Mouse (Mus musculus) left cerebral cortex, adult 9 months (tissue): ENCODE data around the gene Poglut1.
A peak's percentile ranks its signal among the peaks of the same experiment; 100 is the strongest.

Experiments
- DNase-seq, 2 experiments: peaks; one replicate each; pipeline ENCODE4 v3.0.0; 2022; ENCODE audit warnings: low spot score in 2 of 2

Gene Poglut1

DNA sequence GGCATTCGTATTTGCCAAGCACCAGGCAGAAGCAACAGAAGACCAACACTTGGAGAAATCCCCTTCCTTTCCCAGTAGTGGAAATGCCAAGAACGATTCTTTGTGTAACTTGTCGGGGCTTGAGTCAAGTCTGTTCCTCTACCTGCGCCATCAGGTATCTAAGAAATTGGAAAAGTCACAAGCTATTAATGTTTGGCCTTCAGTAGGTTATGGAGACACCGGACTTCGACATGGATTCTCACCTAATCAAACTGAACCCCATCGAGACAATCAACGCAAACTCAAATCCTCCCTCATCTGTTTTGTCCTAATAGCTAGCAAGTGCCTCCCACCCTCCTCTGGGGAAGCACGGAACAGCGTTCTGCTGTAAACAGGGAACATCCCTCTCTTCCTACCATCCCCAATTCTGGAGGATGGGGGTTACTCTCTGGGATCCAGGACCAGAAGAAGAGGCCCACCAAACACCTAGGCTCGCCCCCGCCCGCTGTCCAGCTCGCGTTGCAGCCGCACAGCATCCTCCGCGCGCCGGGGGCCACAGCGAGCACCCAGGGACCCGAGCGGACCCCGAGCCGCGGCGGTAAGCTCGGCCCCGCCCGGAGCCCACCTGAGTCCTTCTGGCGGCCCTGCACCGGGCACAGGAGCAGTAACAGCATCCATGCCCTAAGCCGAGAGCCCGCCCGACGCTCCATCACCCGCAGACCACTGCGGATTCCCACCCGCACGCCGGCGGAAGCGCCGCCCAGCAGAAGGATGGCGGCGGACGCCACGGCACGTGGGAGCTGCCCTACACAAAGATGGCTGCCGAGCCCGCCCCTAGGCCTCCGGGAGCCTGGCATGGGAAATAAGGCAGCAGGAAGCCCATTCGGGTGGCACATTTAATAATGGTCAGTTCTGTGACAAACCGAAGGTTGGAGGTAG is at the start of gene Poglut1:
Gene Poglut1, minus strand, starts transcription at position 780 of the 918 bp plus-strand sequence.
- DNase-seq, result peak in 1 of 2 experiments; percentile 81

GRCm38 (mm10) chr16:38598986-38599680 is 49.1 kb upstream of the Poglut1 start:
- no peak for DNase-seq

- no peak for DNase-seq
Measured at GRCm38 (mm10) chr16:38596651-38597050, 46.6 kb upstream of the Poglut1 start.

GRCm38 (mm10) chr16:38596099-38596498 is 46.0 kb upstream of the Poglut1 start:
- DNase-seq, result no peak

DNA sequence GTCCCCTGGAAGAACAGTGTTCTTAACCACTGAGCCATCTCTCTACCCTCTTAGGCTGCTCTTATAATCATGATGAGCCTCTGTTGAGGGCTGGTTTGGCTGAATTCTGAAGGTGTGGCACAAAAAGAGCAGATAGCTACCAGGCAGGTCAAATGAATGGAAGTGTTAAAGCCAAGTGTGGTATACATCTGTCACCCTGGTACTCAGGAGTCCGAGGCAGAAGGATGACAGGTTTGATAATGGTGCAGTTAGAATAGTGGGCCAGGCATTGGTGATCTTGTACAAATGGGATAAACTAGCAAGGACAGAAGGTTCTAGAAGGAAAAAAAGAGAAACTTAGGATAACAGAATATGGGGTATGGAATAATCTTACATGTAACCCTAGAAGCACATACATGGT is 44.4 kb upstream of the Poglut1 start:
- DNase-seq, result no peak

DNA sequence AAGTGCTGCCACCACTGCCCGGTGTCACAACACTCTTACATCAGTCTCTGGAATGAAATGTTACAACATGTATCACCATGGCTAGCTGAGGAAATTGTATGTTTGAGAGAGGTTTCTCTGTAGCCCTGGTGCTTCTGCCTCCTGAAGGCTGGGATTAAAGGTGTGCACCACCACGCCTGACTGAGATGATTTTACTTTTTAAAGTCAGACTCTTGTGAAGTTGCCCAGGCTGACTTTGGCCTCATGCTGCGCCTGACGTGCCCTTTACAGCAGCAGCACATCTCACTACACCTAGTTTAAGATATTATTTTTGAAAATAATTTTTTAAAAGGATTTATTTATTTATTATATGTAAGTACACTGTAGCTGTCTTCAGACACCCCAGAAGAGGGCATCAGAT is 42.9 kb upstream of the Poglut1 start:
- no peak for DNase-seq

GRCm38 (mm10) chr16:38592026-38592678 is 42.1 kb upstream of the Poglut1 start:
- DNase-seq, result no peak

- DNase-seq, result no peak
Measured at GRCm38 (mm10) chr16:38591506-38591905, 41.4 kb upstream of the Poglut1 start.

DNA sequence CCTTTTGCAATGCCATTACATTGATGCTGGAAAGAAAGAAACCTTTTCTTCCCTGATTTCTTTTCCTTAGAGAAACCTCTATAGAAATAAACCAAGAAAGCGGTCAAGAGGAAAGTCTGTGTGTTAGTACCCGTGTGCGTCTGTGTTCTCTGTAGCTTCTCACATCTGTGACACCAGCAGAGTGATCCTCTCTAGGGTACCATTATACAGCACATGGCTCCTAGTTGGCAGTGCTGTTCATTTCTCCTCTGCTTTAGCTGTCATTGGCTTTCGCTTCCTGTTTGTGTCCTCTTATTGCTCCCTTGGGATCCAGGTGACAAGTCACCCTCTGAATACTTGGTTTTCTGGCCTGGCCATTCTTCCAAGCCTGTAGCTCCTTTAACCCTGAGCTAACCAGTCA is 37.5 kb upstream of the Poglut1 start:
- DNase-seq, result no peak

DNA sequence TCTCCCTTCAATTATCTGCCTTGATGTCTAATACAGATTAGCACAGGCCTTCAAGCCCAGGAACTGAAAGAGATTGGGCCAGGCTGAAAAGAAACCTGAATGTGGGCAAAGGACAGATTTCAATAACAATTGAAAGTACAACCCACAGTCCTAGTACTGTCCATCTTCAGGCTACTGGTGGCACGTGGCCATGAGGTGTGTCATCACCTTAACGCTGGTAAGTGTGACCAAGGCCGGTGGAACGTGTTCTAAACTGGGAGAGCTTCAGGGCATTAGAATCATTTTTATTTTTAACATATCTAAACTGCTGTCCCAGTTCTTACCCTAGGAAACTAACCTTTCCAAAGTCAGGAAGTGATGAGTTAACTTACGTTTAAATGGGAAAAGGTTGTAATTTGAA is 37.1 kb upstream of the Poglut1 start:
- DNase-seq, result no peak

DNA sequence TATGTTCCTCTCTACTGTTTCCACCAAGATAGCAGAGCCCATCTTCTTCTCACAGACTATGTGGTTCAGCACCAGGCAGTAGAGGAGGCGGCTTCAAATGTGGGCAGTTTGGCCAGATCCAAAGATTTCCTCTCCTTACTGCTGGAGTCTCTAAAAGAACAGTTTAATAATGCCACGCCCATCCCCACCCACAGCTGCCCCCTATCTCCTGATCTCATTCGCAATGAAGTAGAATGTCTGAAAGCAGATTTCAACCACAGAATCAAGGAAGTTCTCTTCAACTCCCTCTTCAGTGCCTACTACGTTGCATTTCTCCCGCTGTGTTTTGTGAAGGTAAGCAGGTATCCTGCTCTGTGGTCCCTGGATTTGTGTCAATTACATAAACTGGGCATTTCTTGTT is 35.1 kb upstream of the Poglut1 start:
- DNase-seq, result no peak

DNA sequence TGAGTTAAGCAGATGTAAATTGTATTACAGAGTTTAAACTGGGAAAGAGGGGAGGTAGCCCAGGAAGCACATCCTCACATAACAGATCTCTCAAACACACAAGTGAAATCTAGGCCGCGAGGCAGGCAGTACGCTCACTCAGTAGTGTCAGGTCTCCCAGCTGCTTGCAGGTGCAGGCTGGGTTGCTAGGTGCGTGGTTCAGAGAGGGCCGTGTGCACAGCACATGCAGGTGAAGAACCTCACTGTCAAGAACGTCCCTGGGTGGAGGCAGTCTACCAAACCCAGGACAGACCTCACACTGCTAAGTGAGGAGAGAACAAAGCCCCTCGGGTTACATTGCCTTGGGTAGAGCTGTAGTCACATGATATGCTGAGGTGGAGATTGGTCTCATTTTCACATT is 34.7 kb upstream of the Poglut1 start:
- no peak for DNase-seq

DNA sequence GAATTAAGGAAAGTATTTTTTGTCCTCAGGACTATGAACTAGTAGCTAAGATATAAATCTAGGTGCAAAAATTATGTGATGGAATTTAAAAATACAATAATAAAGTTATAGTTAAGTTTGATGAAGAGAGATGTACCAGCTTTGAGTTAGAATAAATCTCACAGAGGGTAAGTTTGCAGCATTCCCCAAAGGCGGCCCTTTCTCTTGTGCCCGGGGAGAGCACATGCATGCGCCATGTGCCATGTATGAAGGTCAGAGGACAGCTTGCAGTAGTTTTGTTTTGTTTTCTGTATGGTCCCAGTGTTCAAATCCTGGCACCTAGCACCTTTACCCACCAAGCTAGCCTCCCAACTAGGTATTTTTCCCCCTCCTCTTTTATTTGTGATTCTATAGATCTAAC is 21.4 kb upstream of the Poglut1 start:
- no peak for DNase-seq

- peak in 1 of 2 experiments; percentile 39 for DNase-seq
Measured at GRCm38 (mm10) chr16:38568192-38568591, 18.1 kb upstream of the Poglut1 start.

DNA sequence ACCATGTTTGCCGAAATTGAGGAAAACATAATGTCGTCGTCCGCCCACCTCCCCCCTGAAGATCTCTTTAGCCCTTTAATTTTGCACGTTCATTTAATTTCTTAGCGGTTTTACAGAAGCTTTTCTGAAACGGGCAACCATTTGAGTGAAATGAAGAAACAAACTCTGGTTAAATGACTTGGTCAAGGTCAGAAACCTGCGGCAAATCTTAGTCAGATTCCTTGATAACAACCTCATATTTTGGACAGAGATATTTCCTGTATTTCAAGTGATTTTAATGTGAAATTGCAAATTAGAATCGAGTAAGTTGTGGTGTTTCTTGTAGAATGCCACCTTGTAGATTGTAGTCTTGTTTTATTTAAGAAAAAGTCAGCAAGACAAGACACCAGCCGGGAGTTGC is 13.5 kb upstream of the Poglut1 start:
- DNase-seq, result no peak

DNA sequence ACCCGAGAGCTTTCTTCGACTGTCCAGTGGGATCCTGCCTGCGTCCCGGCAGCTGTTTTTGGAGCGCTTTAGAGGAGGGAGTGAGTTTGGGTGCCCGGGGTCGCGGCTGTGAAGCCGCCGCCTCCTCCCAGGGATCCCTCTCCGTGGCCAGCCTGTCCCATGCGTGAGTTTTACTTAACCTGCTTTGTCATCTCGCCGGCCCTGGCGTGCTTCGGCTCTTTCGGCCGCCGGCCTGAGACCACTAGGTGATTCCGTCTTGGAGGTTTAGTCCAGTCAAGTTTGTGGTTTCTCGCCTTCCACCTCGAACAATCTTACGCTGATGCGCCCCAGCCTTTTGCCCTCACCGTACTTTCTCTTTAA is 12.9 kb upstream of the Poglut1 start:
- DNase-seq, result no peak

GRCm38 (mm10) chr16:38562131-38562967 is 12.3 kb upstream of the Poglut1 start:
- DNase-seq, result peak; percentile 84 to 94

- DNase-seq, result no peak
Measured at GRCm38 (mm10) chr16:38558221-38558748, 8.2 kb upstream of the Poglut1 start, which contains the start of gene Tmem39a. Gene Tmem39a, plus strand, starts transcription at chr16:38558698.

- no peak for DNase-seq
Measured at GRCm38 (mm10) chr16:38555988-38556387, 5.9 kb upstream of the Poglut1 start.

DNA sequence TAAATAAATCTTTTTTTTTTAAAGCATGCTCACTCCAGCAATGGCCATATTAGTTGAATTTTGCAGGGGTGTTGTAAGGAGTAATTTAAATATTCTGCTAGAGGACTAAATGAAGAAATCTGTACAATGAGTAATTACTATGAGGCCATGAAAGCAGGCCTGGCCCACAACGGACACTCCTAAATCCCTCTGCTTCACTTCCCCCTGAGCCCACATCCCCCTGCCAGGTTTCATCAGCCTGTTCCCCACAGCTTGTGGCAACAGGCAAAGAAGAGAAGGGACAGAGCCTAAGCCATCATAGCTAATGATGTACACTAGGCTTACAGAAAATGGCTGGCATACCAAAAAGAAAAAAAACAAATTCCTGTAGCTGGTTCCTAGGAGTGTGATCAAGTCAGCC is 2.1 kb downstream of the Poglut1 start:
- no peak for DNase-seq

DNA sequence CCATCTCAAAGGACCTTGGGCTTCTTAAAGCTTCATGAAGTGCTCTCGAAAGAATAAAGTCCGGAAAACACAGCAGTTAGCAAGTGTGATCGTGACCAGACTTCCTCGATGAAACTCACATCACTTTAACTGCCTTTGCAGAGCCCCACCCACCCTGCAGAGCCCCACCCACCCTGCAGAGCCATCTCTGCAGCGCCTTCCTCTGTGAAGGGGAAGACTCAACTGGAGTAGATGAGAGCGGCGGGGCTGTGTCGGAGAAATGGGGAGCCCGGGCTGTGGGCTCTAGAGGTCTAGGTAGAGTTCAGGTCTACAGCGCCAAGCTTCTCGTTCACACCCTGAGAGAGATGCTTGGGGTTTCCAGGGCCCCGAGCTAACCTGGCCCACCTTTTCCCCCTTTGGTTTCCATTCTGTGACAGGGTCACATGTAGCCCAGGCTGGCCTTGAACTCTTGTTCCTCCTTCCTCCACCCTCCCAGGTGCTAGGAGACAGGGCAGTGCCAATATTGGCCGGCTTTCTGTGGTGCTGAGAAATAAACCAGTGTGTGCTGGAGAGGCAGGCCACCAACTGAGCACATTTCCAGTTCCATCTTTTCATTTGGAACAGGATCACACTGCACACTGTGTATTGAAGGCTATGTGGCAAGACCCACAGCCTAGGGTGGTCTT is 11.2 kb downstream of the Poglut1 start:
- no peak for DNase-seq
